Mouse (Mus musculus): ENCODE results near the gene Gfod2. TPM values are rescaled to one million over a fixed set of nuclear protein-coding genes. Genes with fewer than 3 reads are reported as not detected.

The Gfod2 gene
- polyA plus RNA-seq, 1 experiment from 2014 or later = 18.2 TPM

DNA sequence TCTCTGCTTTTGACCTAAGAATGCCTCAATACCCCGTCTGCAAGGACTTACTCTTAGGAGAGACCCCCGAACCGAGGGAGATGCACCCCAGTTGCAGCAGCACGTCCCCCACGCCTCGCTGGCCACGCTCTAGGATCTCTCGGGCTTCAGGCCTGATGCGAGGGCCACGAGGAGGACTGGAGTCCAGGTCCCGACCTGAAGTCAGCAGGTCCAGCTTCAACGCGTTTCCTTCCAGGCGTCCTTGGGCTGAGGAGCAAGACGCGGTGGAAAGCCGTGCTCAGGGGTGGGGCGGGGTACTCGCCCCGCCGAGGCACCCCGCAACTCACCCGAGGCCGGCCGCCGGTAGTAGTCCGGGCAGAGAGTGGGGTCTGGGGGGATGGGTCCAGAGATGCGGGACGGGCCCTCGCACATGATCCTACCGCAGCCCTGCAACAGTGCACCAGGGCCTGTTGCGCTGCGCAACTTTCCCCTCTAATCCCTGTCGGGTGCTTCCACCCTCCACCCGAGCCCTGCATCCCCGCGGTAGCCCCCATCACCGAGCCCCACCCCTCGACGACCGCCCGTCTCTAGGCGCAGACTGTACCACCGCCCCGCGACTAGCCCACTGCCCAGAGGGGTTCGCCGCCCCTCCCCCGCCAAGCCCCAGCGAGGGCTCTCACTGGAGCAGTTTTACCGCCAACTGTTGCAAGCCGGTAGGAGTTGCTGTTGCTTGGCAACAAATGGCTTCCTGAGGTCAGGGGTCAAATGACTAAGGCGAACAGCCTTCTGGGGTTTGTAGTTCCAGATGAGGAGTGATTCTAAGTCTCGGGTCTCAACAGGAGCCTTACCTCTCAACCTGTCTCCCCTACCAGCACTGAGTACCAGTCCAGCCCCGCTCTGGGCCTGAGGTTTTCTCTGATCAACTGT lies 50.7 kb downstream of the Gfod2 start, which contains the start of the genes 4933405L10Rik and Enkd1:
TSS of gene 4933405L10Rik (plus strand) at position 158 of the 906 bp plus-strand sequence.
TSS of gene Enkd1 (minus strand) at position 713 of the 906 bp plus-strand sequence.
- Histone ChIP-seq H3K4me1 (peaks cover 21% of the 10 kb centered on the region), H3K27ac (peak within 1 kb of the TSS; percentile 84), H3K27me3 (ENCODE audit: insufficient read depth, poor library complexity, severe bottlenecking) (no peaks in the 10 kb centered on the region), H3K4me3 (peak within 1 kb of the TSS; percentile 79), H3K36me3 (peaks cover 19% of the 10 kb centered on the region), H3K9me3 (no peaks in the 10 kb centered on the region)
- DNase-seq (ENCODE audit: low spot score) = peak; percentile 95
- 1% methylated on average over 55 of the region's 55 CpGs for WGBS

DNA sequence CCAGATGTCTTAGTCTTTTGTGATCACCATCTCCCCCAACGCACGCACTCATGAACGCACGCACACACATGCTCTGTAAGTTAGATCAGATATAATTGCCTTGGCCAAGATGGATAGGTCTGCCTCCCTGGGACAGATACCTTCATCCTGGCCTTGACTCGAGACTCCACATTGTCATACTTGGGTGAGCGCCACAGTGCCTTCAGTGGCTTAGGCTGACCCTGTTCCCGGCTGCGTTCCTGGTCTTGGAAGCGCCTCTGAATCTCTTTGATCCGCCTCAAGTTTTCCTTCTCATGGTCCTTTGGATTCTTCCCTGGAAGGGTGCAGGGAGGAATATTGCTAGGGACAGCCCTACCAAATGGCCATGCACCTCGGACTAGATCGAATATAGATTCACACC lies 52.0 kb downstream of the Gfod2 start:
- peak overlapping the region; percentile 79 for H3K4me3 ChIP-seq
- H3K9me3 ChIP-seq = no peaks in the 10 kb centered on the region
- no peak for DNase-seq (ENCODE audit: low spot score)
- H3K27ac ChIP-seq = no peak overlapping the region
- 86% methylated on average over 12 of the region's 12 CpGs for WGBS
- H3K4me1 ChIP-seq = peaks cover 34% of the 10 kb centered on the region
- peaks cover 22% of the 10 kb centered on the region for H3K36me3 ChIP-seq
- no peaks in the 10 kb centered on the region for H3K27me3 ChIP-seq (ENCODE audit: insufficient read depth, poor library complexity, severe bottlenecking)

DNA sequence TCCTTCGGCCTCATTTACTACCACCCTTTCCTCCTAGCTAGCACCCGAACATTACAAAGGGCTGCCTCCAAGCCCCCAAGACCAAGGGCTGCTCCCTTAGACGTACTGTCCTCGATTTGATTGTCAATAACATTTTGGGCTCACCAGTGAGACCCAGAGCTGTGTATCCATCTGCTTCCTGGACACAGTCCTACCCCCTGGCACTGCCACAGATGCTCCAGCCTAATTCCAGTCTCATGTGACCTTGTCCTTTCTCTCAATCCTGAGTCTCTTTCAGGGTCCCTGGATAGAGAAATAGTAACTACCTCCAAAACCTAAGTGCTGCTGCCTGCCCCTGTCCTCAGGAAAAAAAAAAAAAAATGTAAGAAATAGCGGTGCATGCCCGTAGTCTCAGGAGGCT lies 53.5 kb downstream of the Gfod2 start:
- H3K36me3 ChIP-seq = peaks cover 22% of the 10 kb centered on the region
- peaks cover 39% of the 10 kb centered on the region for H3K4me1 ChIP-seq
- no peak overlapping the region for H3K4me3 ChIP-seq
- no peak for DNase-seq (ENCODE audit: low spot score)
- H3K27me3 ChIP-seq (ENCODE audit: insufficient read depth, poor library complexity, severe bottlenecking) = no peaks in the 10 kb centered on the region
- 86% methylated on average over 6 of the region's 6 CpGs for WGBS
- H3K27ac ChIP-seq = no peak overlapping the region
- no peaks in the 10 kb centered on the region for H3K9me3 ChIP-seq

DNA sequence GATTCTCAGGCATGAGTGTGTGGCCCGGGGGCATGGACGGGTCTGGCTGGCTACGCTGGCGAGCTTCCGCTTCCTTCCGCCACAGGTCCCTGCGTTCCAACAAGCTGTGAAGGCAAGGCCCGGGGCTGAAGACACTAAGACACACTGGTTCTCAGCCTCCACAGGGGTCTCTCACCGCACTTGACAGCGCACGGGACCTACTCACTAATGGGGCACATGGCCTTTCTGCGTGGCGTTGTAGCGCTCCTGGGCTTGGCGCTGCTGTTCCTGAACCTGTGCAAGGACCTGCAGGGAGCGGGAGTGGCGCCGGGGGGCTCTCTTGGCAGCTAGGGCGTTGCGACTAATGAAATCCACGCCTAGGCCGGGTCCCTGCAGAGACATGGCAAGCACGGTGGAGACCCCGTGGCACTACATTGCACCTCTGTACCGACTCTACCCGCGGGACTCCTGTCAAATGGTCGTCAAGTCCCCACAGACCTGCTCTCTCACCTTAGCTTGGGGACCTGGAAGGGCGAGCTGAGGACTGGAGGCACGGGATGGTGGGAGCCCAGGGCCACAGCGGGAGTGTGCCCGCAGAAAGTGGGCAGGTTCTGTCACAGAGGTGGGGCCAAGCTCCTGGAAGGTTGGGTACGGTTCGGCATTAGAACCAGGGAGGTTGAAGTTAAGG lies 54.2 kb downstream of the Gfod2 start:
- no peak overlapping the region for H3K4me3 ChIP-seq
- peak; percentile 74 for DNase-seq (ENCODE audit: low spot score)
- H3K36me3 ChIP-seq = peaks cover 25% of the 10 kb centered on the region
- H3K27me3 ChIP-seq (ENCODE audit: insufficient read depth, poor library complexity, severe bottlenecking) = no peaks in the 10 kb centered on the region
- peaks cover 46% of the 10 kb centered on the region for H3K4me1 ChIP-seq
- WGBS = 91% methylated on average over 34 of the region's 34 CpGs
- H3K9me3 ChIP-seq = no peaks in the 10 kb centered on the region
- H3K27ac ChIP-seq = no peak overlapping the region

DNA sequence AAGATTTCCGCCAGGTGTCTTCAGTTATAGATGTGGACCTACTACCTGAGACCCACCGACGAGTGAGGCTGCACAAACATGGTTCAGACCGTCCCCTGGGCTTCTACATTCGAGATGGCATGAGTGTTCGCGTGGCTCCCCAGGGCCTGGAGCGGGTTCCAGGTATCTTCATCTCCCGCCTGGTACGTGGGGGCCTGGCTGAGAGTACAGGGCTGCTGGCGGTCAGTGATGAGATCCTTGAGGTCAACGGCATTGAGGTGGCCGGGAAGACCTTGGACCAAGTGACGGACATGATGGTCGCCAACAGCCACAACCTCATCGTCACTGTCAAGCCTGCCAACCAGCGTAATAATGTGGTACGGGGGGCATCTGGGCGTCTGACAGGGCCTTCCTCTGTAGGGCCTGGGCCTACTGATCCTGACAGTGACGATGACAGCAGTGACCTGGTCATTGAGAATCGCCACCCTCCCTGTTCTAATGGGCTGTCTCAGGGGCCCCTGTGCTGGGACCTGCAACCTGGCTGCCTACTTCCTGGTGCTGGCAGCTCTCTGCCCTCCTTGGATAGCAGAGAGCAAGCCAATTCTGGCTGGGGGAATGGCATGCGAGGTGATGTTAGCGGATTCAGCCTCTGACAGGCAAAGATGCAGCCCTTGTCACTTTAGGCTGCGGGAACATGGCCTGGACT lies 55.6 kb downstream of the Gfod2 start:
- DNase-seq (ENCODE audit: low spot score) = no peak
- Histone ChIP-seq H3K36me3 (peaks cover 36% of the 10 kb centered on the region), H3K27me3 (ENCODE audit: insufficient read depth, poor library complexity, severe bottlenecking) (no peaks in the 10 kb centered on the region), H3K27ac (no peak overlapping the region), H3K9me3 (no peaks in the 10 kb centered on the region), H3K4me3 (no peak overlapping the region), H3K4me1 (peaks cover 42% of the 10 kb centered on the region)
- WGBS = 91% methylated on average over 24 of the region's 24 CpGs

DNA sequence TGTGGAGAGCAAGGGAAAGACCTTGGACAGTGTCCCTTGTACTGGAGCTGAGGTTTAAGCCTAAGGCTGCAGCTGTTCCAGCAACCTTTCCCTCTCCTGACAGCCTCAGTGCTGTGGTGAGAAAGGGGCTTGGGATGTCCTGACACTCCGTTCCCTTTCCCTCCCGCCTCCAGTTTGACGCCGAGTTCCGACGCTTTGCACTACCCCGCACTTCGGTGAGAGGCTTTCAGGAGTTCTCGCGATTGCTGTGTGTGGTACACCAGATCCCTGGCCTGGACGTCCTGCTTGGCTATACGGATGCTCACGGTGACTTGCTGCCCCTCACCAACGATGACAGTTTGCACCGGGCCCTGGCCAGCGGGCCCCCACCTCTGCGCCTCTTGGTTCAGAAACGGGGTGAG lies 56.5 kb downstream of the Gfod2 start:
- Histone ChIP-seq H3K4me1 (peaks cover 35% of the 10 kb centered on the region), H3K27ac (peak overlapping the region; percentile 85; the same call in 1 of the 2 replicates), H3K36me3 (peaks cover 45% of the 10 kb centered on the region), H3K4me3 (peak overlapping the region; percentile 81), H3K9me3 (no peaks in the 10 kb centered on the region), H3K27me3 (ENCODE audit: insufficient read depth, poor library complexity, severe bottlenecking) (no peaks in the 10 kb centered on the region)
- 43% methylated on average over 18 of the region's 18 CpGs for WGBS
- DNase-seq (ENCODE audit: low spot score) = no peak

DNA sequence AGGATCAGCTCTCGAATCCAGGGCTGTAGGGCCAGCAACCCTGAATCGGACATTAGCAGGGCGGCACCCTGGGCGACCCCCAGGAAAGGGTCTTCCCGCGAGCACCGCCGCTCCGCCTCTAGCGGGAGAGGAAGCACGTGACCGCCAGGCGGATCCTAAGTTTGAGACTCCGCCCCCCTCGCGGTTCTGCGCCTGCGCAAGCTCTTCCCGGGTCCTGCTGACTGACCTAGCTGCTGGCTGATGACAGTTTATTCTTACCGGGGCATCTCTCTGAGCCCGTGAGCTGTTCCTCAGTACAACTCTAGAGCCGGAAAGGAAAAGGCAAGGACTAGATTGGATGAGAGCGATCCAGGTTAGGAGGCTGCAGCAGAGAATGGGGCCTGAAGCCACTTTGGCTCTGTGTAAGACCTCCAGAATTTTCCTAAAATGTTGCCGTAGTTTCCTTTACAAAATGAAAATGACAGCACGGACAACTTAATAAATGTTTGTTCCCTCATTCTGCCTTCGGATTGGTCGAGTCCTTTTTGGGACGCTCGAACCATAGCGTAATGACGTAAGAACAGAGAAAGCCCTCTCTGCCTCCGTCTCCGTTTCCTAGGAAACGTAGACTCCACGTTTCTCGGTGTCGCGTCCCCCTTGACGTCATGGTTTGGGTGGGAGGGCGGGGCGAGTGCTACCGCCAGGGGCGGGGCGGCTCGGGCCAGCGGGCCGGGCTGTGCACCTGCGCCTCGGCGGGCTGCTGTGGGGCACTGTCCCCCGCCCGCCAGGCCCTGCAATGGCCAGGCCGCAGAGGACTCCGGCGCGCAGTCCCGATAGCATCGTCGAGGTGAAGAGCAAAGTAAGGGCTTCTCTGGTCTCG lies 57.3 kb downstream of the Gfod2 start, which contains the start of the genes Acd and Pard6a:
TSS of gene Acd (minus strand) at position 137 of the 859 bp plus-strand sequence.
TSS of gene Pard6a (plus strand) at position 183 of the 859 bp plus-strand sequence.
- DNase-seq (ENCODE audit: low spot score) = peak; percentile 98
- under 1% methylated on average over 60 of the region's 60 CpGs for WGBS
- H3K27me3 ChIP-seq (ENCODE audit: insufficient read depth, poor library complexity, severe bottlenecking) = no peaks in the 10 kb centered on the region; the same call in 1 of the 2 replicates
- peaks cover 47% of the 10 kb centered on the region for H3K36me3 ChIP-seq
- H3K9me3 ChIP-seq = no peaks in the 10 kb centered on the region
- H3K4me3 ChIP-seq = peak within 1 kb of the TSS; percentile 81
- peak within 1 kb of the TSS; percentile 85 for H3K27ac ChIP-seq
- peaks cover 27% of the 10 kb centered on the region for H3K4me1 ChIP-seq

DNA sequence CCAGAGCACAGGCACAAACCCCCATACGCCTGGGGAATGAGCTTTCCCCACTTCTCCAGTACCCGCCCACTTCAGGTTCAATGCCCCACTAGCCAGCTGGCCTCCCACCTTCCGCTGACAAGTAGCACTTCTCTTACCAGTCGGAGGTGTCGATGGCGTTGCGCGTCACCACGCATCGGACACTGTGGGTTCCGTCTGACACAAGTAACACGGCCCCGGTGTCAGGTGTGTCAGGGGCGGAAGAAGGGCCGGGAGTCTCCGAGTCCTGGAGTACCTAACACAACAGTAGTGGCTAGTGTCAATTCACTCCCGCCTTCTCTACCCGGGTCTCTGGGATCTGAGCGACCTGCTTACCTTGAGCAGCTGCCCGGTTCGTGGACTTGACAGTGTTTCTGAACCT lies 57.9 kb downstream of the Gfod2 start:
- H3K27ac ChIP-seq = peak overlapping the region; percentile 85
- H3K36me3 ChIP-seq = peaks cover 48% of the 10 kb centered on the region
- H3K4me1 ChIP-seq = peaks cover 26% of the 10 kb centered on the region
- H3K9me3 ChIP-seq = no peaks in the 10 kb centered on the region
- H3K27me3 ChIP-seq (ENCODE audit: insufficient read depth, poor library complexity, severe bottlenecking) = peaks cover 2% of the 10 kb centered on the region; the same call in 1 of the 2 replicates
- WGBS = 0% methylated on average over 21 of the region's 21 CpGs
- peak overlapping the region; percentile 81 for H3K4me3 ChIP-seq
- DNase-seq (ENCODE audit: low spot score) = no peak

DNA sequence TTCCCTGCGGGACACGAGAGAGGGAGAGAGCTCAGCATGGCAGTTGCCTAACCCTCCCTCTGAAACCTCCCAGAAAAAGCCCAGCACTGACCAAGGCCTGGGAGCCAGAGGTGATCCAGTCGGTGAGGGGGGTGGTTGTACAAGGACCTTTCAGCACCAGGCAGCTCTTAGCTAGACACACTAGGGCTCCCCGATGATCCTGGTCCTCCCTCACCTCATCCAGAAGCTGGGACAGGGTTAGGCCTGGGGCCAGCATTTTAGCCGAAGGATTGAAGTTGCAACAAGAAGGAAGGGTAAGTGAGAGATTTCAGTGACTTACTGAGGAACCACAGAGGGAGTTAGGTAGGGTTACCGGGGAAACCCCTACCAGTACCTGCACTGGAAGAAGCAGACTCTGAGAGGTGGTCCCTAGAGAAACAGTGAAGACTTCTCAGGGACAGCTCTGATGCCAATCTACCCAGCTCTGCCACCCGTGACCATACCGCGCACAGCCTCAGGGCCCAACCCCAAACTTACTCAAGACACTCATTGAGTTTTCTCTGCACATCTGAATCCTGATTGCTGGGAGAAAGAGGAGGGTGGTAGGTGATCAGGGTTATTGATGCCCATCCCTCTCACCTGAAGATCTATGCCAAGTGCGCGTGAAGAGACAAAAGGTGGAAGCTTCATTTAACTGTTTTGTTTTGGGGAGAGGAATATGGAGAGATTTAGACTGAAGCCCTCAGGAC lies 58.8 kb downstream of the Gfod2 start:
- 85% methylated on average over 11 of the region's 11 CpGs for WGBS
- Histone ChIP-seq H3K36me3 (peaks cover 51% of the 10 kb centered on the region), H3K9me3 (no peaks in the 10 kb centered on the region), H3K27ac (no peak overlapping the region), H3K4me1 (peaks cover 29% of the 10 kb centered on the region), H3K4me3 (peak overlapping the region; percentile 81), H3K27me3 (ENCODE audit: insufficient read depth, poor library complexity, severe bottlenecking) (peaks cover 11% of the 10 kb centered on the region)
- DNase-seq (ENCODE audit: low spot score) = no peak

DNA sequence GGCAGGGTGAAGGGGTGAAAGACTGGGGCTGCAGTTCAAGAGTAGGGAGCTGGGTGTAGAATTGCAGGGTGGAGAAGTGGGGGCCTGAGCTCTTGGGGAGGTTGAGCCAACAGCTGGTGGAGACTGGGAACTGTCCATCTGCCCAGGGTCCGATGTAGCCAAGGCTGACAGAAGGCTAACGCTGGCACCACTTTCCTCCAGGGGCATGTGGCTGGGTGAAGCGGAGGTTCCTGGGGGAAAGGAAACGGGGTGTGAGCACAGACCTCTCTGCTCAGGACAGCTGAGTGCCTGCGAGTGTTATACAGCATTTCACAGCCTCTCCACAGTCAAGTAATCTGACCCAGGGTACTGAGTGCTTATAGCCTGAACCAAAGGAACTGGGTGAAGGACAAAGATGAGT lies 59.7 kb downstream of the Gfod2 start:
- 86% methylated on average over 5 of the region's 5 CpGs for WGBS
- Histone ChIP-seq H3K36me3 (peaks cover 42% of the 10 kb centered on the region), H3K4me3 (no peak overlapping the region), H3K4me1 (peaks cover 38% of the 10 kb centered on the region), H3K27me3 (ENCODE audit: insufficient read depth, poor library complexity, severe bottlenecking) (peaks cover 19% of the 10 kb centered on the region), H3K27ac (no peak overlapping the region), H3K9me3 (no peaks in the 10 kb centered on the region)
- DNase-seq (ENCODE audit: low spot score) = no peak

DNA sequence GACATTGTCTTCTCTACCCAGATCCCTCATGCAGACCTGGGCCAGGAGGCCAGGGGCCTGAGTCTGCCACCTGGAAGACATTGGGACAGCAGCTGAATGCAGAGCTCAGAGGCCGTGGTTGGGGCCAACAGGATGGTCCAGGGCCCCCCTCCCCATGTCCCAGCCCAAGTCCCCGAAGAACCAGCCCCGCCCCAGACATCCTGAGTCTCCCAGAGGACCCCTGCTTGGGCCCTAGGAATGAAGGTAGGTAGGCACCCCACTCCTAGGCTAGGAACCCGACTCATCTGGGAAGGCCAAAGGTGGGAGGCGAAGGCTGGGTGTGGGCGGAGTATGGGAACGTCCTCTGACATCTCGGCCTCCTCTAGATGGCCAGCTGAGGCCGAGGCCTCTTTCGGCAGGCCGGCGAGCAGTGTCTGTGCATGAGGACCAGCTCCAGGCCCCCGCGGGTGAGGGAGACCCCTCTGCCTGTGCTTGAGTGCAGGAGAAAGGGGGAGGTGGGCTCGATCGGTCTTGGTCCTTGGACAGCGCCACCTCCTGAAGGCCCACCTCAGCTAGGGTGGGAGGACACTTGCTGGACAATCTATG lies 61.2 kb downstream of the Gfod2 start:
- 86% methylated on average over 17 of the region's 17 CpGs for WGBS
- H3K4me3 ChIP-seq = no peak overlapping the region
- no peak overlapping the region for H3K27ac ChIP-seq
- DNase-seq (ENCODE audit: low spot score) = no peak
- H3K4me1 ChIP-seq = peaks cover 35% of the 10 kb centered on the region
- H3K36me3 ChIP-seq = peaks cover 34% of the 10 kb centered on the region
- 0 out of 2 replicates have a peak, but pooled peaks cover 3% of the 10 kb centered on the region for H3K9me3 ChIP-seq
- peaks cover 25% of the 10 kb centered on the region for H3K27me3 ChIP-seq (ENCODE audit: insufficient read depth, poor library complexity, severe bottlenecking)
